Mouse (Mus musculus) liver, embryonic 13.5 days (tissue): Measurements from ENCODE around the gene Lgals1. TPM values are rescaled to one million over a fixed set of nuclear protein-coding genes. Genes with fewer than 3 reads are reported as not detected.
A peak's percentile ranks its signal among the peaks of the same experiment; 100 is the strongest.

ENCODE experiments used
- ATAC-seq: fragments of 200-750 bp; cut with Nextera tagmentation; 2 replicates; pipeline ENCODE4 v1.8.0; 2017; ENCODE audit warnings: low read depth, mild to moderate bottlenecking, moderate number of reproducible peaks, moderate library complexity
- DNase-seq: peaks from one replicate; pipeline ENCODE4 v3.0.0; 2022
- H3K27ac ChIP-seq: fragments of 300-500 bp; sonication (generic); 2 replicates; pipeline ENCODE4 v1.5.1; 2015; ENCODE audit warnings: moderate library complexity, mild to moderate bottlenecking, inconsistent platforms
- H3K27me3 ChIP-seq: fragments of 300-500 bp; sonication (generic); 2 replicates; pipeline ENCODE4 v1.6.1; 2015; ENCODE audit warnings: mild to moderate bottlenecking, inconsistent platforms
- H3K36me3 ChIP-seq: fragments of 300-500 bp; sonication (generic); 2 replicates; pipeline ENCODE4 v1.6.1; 2015; ENCODE audit warnings: mild to moderate bottlenecking, inconsistent platforms
- H3K4me1 ChIP-seq: fragments of 300-500 bp; sonication (generic); replicated peaks from 2 replicates; pipeline ENCODE4 v1.6.1; 2015; ENCODE audit warnings: inconsistent platforms
- H3K4me2 ChIP-seq: fragments of 300-500 bp; sonication (generic); 2 replicates; pipeline ENCODE4 v1.6.1; 2015; ENCODE audit warnings: inconsistent platforms, mild to moderate bottlenecking, moderate library complexity
- H3K4me3 ChIP-seq: fragments of 300-500 bp; sonication (generic); replicated peaks from 2 replicates; pipeline ENCODE4 v1.5.1; 2015; ENCODE audit warnings: mild to moderate bottlenecking, inconsistent platforms
- H3K9ac ChIP-seq: fragments of 300-500 bp; sonication (generic); 2 replicates; pipeline ENCODE4 v1.6.1; 2015; ENCODE audit warnings: mild to moderate bottlenecking, inconsistent platforms
- H3K9me3 ChIP-seq: fragments of 300-500 bp; sonication (generic); replicated peaks from 2 replicates; pipeline ENCODE4 v1.6.1; 2016; ENCODE audit warnings: inconsistent platforms
- WGBS: fragments of 180-500 bp; shearing (Covaris S2); methylation state at CpG from one replicate; pipeline ENCODE4 v1.1.7; 2015; ENCODE audit not compliant: insufficient replicate concordance; 5-methylcytosine and 5-hydroxymethylcytosine counted together
- polyA plus RNA-seq: library from polyadenylated mRNA; unstranded; fragments of >200 nt; fragmentation: Nextera tagmentation; extraction: Ambion mirVana; gene quantifications from 2 replicates; pipeline ENCODE4 v1.2.1, GENCODE M21; 2015

Gene Lgals1
- polyA plus RNA-seq, 1 experiment from 2014 or later: 710 TPM

DNA sequence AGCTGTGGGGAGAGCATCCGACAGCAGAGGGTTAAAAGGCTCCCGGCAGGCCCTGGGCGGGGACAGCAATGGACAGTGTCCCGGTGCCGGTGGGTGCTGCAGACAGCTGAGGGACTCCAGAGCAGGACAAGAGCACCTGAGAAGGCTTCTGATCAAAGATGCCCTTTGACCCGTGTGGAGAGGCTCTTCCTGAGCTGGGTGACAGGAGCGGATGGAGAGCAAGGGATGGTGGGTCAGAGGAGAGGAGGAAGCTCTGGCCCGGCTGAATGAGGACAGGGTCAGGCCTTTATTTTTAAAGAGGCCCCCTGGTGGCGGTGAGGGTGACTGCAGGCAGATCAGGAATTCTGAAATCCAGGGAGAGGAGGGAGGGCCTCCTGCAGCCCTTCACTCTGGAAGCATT is 16.1 kb downstream of the Lgals1 start:
- peak; percentile 56 for DNase-seq
- H3K4me2 ChIP-seq: peak overlapping the region; percentile 57
- peak; percentile 62 for ATAC-seq
- H3K4me1 ChIP-seq: peaks cover 28% of the 10 kb centered on the region
- peak overlapping the region; percentile 35; the same call in 1 of the 2 replicates for H3K4me3 ChIP-seq
- H3K9me3 ChIP-seq: no peaks in the 10 kb centered on the region
- WGBS: 10% methylated on average over 9 of the region's 9 CpGs
- no peak overlapping the region for H3K27ac ChIP-seq
- peak overlapping the region; percentile 33; the same call in 1 of the 2 replicates for H3K9ac ChIP-seq
- peaks cover 23% of the 10 kb centered on the region for H3K27me3 ChIP-seq
- peaks cover 43% of the 10 kb centered on the region for H3K36me3 ChIP-seq

- ATAC-seq (no peak), DNase-seq (no peak)
- peaks cover 41% of the 10 kb centered on the region for H3K27me3 ChIP-seq
- 73% methylated on average over 7 of the region's 7 CpGs for WGBS
- H3K9ac ChIP-seq: no peak overlapping the region
- no peak overlapping the region for H3K4me3 ChIP-seq
- H3K36me3 ChIP-seq: peaks cover 8% of the 10 kb centered on the region
- no peaks in the 10 kb centered on the region for H3K9me3 ChIP-seq
- H3K4me1 ChIP-seq: peaks cover 34% of the 10 kb centered on the region
- H3K27ac ChIP-seq: no peak overlapping the region
- no peak overlapping the region for H3K4me2 ChIP-seq
Observed at GRCm38 (mm10) chr15:78946232-78946631, 19.7 kb downstream of the Lgals1 start.

GRCm38 (mm10) chr15:78947657-78948056 is 21.1 kb downstream of the Lgals1 start, which contains the start of gene Triobp:
Triobp (plus strand) TSS chr15:78947724.
- Histone ChIP-seq H3K4me1 (peaks cover 25% of the 10 kb centered on the region), H3K9ac (peak within 1 kb of the TSS; percentile 45; the same call in 1 of the 2 replicates), H3K27me3 (peaks cover 41% of the 10 kb centered on the region), H3K4me3 (peak within 1 kb of the TSS; percentile 38), H3K36me3 (no peaks in the 10 kb centered on the region), H3K9me3 (no peaks in the 10 kb centered on the region), H3K27ac (no peak within 1 kb of the TSS), H3K4me2 (peak within 1 kb of the TSS; percentile 65)
- peak; percentile 75 for DNase-seq
- under 1% methylated on average over 24 of the region's 24 CpGs for WGBS
- peak; percentile 88 for ATAC-seq

- no peaks in the 10 kb centered on the region for H3K36me3 ChIP-seq
- H3K4me2 ChIP-seq: peak overlapping the region; percentile 65
- H3K4me1 ChIP-seq: peaks cover 20% of the 10 kb centered on the region
- H3K4me3 ChIP-seq: peak overlapping the region; percentile 38
- H3K9me3 ChIP-seq: no peaks in the 10 kb centered on the region
- ATAC-seq: no peak
- no peak overlapping the region for H3K27ac ChIP-seq
- DNase-seq: no peak
- peaks cover 41% of the 10 kb centered on the region for H3K27me3 ChIP-seq
- H3K9ac ChIP-seq: peak overlapping the region; percentile 45; the same call in 1 of the 2 replicates
- 11% methylated on average over 11 of the region's 11 CpGs for WGBS
Observed at GRCm38 (mm10) chr15:78948152-78948725, 21.7 kb downstream of the Lgals1 start.

DNA sequence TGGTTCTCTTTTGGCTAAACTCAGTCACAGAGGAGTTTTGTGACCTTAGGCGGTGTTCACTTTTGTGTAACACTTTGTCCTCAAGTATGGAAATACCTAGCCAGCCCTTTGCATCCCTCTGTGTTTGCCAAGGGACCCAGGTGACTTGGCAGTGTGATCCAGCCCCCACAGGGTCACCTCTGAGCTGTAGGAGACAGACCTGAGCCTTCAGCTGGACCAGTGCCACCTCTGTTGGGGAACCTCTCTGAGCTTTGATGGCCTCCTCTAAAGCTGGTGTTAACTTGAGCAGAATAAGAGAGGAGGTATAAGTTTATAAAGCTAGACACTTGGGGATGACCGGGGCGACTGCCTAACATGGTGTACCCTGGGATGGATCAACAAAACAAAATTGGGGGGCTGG is 22.4 kb downstream of the Lgals1 start:
- Histone ChIP-seq H3K4me1 (peaks cover 20% of the 10 kb centered on the region), H3K9ac (no peak overlapping the region), H3K4me2 (no peak overlapping the region), H3K27me3 (peaks cover 41% of the 10 kb centered on the region), H3K9me3 (no peaks in the 10 kb centered on the region), H3K27ac (no peak overlapping the region), H3K4me3 (no peak overlapping the region), H3K36me3 (no peaks in the 10 kb centered on the region)
- ATAC-seq (no peak), DNase-seq (no peak)
- 87% methylated on average over 3 of the region's 3 CpGs for WGBS

GRCm38 (mm10) chr15:78955663-78956062 is 29.1 kb downstream of the Lgals1 start:
- H3K4me3 ChIP-seq: no peak overlapping the region
- no peaks in the 10 kb centered on the region for H3K9me3 ChIP-seq
- no peak overlapping the region for H3K27ac ChIP-seq
- no peak for DNase-seq
- no peak overlapping the region for H3K9ac ChIP-seq
- H3K4me1 ChIP-seq: no peaks in the 10 kb centered on the region
- 44% methylated on average over 3 of the region's 3 CpGs for WGBS
- 0 out of 2 replicates have a peak, but pooled peaks cover 3% of the 10 kb centered on the region for H3K27me3 ChIP-seq
- ATAC-seq: no peak
- no peak overlapping the region for H3K4me2 ChIP-seq
- no peaks in the 10 kb centered on the region for H3K36me3 ChIP-seq

- Histone ChIP-seq H3K4me2 (no peak overlapping the region), H3K9ac (no peak overlapping the region), H3K36me3 (no peaks in the 10 kb centered on the region), H3K9me3 (no peaks in the 10 kb centered on the region), H3K27me3 (0 out of 2 replicates have a peak, but pooled peaks cover 3% of the 10 kb centered on the region), H3K27ac (no peak overlapping the region), H3K4me1 (no peaks in the 10 kb centered on the region), H3K4me3 (no peak overlapping the region)
- 58% methylated on average over 4 of the region's 4 CpGs for WGBS
- ATAC-seq (no peak), DNase-seq (no peak)
Observed at GRCm38 (mm10) chr15:78956351-78956750, 29.8 kb downstream of the Lgals1 start.

GRCm38 (mm10) chr15:78957021-78957420 is 30.5 kb downstream of the Lgals1 start:
- Histone ChIP-seq H3K9ac (no peak overlapping the region), H3K27ac (no peak overlapping the region)

DNA sequence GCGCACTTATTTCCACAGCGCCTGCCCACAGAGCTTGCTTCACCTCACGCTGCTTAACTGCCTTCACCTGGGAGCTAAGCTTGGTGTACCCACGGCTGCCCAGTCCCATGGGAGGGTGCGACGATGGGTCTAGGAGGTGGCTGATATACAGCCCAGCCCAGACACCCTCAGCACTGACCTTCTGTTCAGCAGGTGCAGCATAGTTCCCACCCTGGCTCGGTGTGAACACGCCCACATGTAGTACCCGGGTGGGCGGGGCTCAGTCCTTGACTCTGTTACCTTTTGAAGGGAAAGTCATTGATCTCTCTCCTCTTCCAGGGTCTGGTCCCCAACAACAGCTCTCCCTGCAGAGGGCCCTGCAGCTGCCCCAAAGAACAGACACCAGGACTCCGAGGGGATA is 33.0 kb downstream of the Lgals1 start:
- Histone ChIP-seq H3K27me3 (0 out of 2 replicates have a peak, but pooled peaks cover 3% of the 10 kb centered on the region), H3K9ac (no peak overlapping the region), H3K36me3 (no peaks in the 10 kb centered on the region), H3K4me2 (no peak overlapping the region), H3K4me3 (no peak overlapping the region), H3K27ac (no peak overlapping the region), H3K4me1 (no peaks in the 10 kb centered on the region), H3K9me3 (no peaks in the 10 kb centered on the region)
- WGBS: 76% methylated on average over 11 of the region's 11 CpGs
- no peak for DNase-seq
- ATAC-seq: no peak

More at GRCm38 (mm10) chr15:78957021-78957420, 30.5 kb downstream of the Lgals1 start:
- Histone ChIP-seq H3K9me3 (no peaks in the 10 kb centered on the region), H3K4me3 (no peak overlapping the region), H3K36me3 (no peaks in the 10 kb centered on the region), H3K4me1 (no peaks in the 10 kb centered on the region), H3K4me2 (no peak overlapping the region), H3K27me3 (0 out of 2 replicates have a peak, but pooled peaks cover 3% of the 10 kb centered on the region)
- 49% methylated on average over 15 of the region's 15 CpGs for WGBS
- ATAC-seq (no peak), DNase-seq (no peak)

GRCm38 (mm10) chr15:78960088-78960487 is 33.6 kb downstream of the Lgals1 start:
- Histone ChIP-seq H3K4me3 (no peak overlapping the region), H3K27ac (no peak overlapping the region), H3K36me3 (no peaks in the 10 kb centered on the region), H3K9ac (no peak overlapping the region), H3K4me1 (no peaks in the 10 kb centered on the region), H3K27me3 (0 out of 2 replicates have a peak, but pooled peaks cover 3% of the 10 kb centered on the region), H3K4me2 (no peak overlapping the region), H3K9me3 (no peaks in the 10 kb centered on the region)
- DNase-seq (no peak), ATAC-seq (no peak)
- 50% methylated on average over 4 of the region's 4 CpGs for WGBS

GRCm38 (mm10) chr15:78962885-78963284 is 36.4 kb downstream of the Lgals1 start:
- H3K27ac ChIP-seq: no peak overlapping the region
- H3K36me3 ChIP-seq: no peaks in the 10 kb centered on the region
- no peaks in the 10 kb centered on the region for H3K4me1 ChIP-seq
- 32% methylated on average over 2 of the region's 2 CpGs for WGBS
- H3K27me3 ChIP-seq: 0 out of 2 replicates have a peak, but pooled peaks cover 2% of the 10 kb centered on the region
- no peak overlapping the region for H3K4me3 ChIP-seq
- H3K9ac ChIP-seq: no peak overlapping the region
- no peak for DNase-seq
- no peak overlapping the region for H3K4me2 ChIP-seq
- ATAC-seq: peak; percentile 20; the same call in 1 of the 2 replicates
- no peaks in the 10 kb centered on the region for H3K9me3 ChIP-seq

GRCm38 (mm10) chr15:78971626-78972025 is 45.1 kb downstream of the Lgals1 start:
- Histone ChIP-seq H3K27ac (no peak overlapping the region), H3K9ac (no peak overlapping the region), H3K4me2 (no peak overlapping the region), H3K27me3 (peaks cover 15% of the 10 kb centered on the region), H3K36me3 (no peaks in the 10 kb centered on the region), H3K4me1 (no peaks in the 10 kb centered on the region), H3K9me3 (no peaks in the 10 kb centered on the region), H3K4me3 (no peak overlapping the region)
- no peak for ATAC-seq
- no peak for DNase-seq
- WGBS: 55% methylated on average over 6 of the region's 6 CpGs
